Mouse (Mus musculus): ENCODE data around the gene Tmem114. TPM values are rescaled to one million over a fixed set of nuclear protein-coding genes. Genes with fewer than 3 reads are reported as not detected.
A peak's percentile ranks its signal among the peaks of the same experiment; 100 is the strongest.

Gene Tmem114
- polyA plus RNA-seq, 1 experiment from 2014 or later = not detected

DNA sequence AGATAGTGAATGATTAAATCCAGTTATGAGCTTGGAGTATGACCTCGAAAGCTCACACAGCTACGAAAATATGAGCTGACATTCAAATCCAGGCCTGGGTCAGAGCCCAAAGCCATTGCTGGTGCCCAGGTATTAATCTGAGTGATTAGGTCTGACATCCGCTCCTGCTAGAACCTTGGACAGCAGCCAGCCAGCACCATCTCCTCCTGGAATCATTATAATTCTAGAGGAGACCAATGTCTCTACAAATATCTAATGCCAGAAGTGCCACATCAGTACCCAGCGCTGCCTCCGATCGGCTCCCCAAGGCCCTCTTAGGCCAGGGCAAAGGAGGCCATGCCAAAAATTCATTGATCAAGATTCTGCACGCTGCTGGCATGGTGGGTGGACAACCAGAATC lies 20.0 kb upstream of the Tmem114 start:
- ATAC-seq (replicated peaks; ENCODE audit: low FRiP score) (no peak), DNase-seq (ENCODE audit: low spot score) (peak; percentile 25)
- Histone ChIP-seq H3K4me1 (replicated peaks; ENCODE audit: control insufficient read depth, insufficient read depth, low read length) (no peaks in the 10 kb centered on the region), H3K9me3 (ENCODE audit: control insufficient read depth, low read length) (no peaks in the 10 kb centered on the region), H3K4me2 (no peak overlapping the region), H3K27ac (ENCODE audit: low read depth, low read length) (no peak overlapping the region), H3K27me3 (replicated peaks; ENCODE audit: control insufficient read depth, insufficient read depth, low read length) (no peaks in the 10 kb centered on the region), H3K9ac (ENCODE audit: low read depth, low read length) (no peak overlapping the region), H3K36me3 (ENCODE audit: control insufficient read depth, insufficient read depth, low read length) (no peaks in the 10 kb centered on the region), H3K4me3 (ENCODE audit: low read depth, low read length) (no peak overlapping the region)
- 72% methylated on average over 7 of the region's 7 CpGs for WGBS

DNA sequence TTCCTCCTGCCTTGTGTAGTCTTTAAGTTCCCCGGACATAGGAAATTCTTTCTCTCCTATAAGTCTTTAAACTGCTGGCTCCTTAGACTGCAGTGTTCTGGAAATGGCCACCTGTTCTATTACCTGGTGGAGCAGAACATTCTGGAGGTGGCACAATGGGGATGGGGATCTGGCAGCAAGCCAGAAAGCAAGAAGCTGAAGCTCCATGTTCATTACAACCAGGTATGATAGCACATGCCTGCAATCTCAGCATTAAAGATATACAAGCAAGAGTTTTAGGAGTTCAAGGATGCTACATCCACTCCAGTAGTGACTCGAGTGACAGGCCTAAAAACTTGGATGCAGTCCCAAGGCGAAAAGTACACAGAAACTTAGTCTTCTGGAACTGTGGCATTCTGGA lies 7.7 kb upstream of the Tmem114 start:
- DNase-seq (ENCODE audit: low spot score) (peak; percentile 15), ATAC-seq (replicated peaks; ENCODE audit: low FRiP score) (no peak)
- Histone ChIP-seq H3K9ac (ENCODE audit: low read depth, low read length) (no peak overlapping the region), H3K27me3 (replicated peaks; ENCODE audit: control insufficient read depth, insufficient read depth, low read length) (no peaks in the 10 kb centered on the region), H3K36me3 (ENCODE audit: control insufficient read depth, insufficient read depth, low read length) (no peaks in the 10 kb centered on the region), H3K9me3 (ENCODE audit: control insufficient read depth, low read length) (no peaks in the 10 kb centered on the region), H3K27ac (ENCODE audit: low read depth, low read length) (no peak overlapping the region), H3K4me3 (ENCODE audit: low read depth, low read length) (no peak overlapping the region), H3K4me2 (no peak overlapping the region), H3K4me1 (replicated peaks; ENCODE audit: control insufficient read depth, insufficient read depth, low read length) (no peaks in the 10 kb centered on the region)
- 75% methylated on average over 3 of the region's 3 CpGs for WGBS

GRCm38 (mm10) chr16:8429531-8429930 lies 4.6 kb upstream of the Tmem114 start:
- no peaks in the 10 kb centered on the region for H3K9me3 ChIP-seq (ENCODE audit: control insufficient read depth, low read length)
- H3K4me3 ChIP-seq (ENCODE audit: low read depth, low read length) = no peak overlapping the region
- H3K4me2 ChIP-seq = no peak overlapping the region
- H3K4me1 ChIP-seq (replicated peaks; ENCODE audit: control insufficient read depth, insufficient read depth, low read length) = no peaks in the 10 kb centered on the region
- no peaks in the 10 kb centered on the region for H3K36me3 ChIP-seq (ENCODE audit: control insufficient read depth, insufficient read depth, low read length)
- peaks cover 24% of the 10 kb centered on the region for H3K27me3 ChIP-seq (replicated peaks; ENCODE audit: control insufficient read depth, insufficient read depth, low read length)
- no peak overlapping the region for H3K27ac ChIP-seq (ENCODE audit: low read depth, low read length)
- WGBS = 64% methylated on average over 4 of the region's 4 CpGs
- DNase-seq (ENCODE audit: low spot score) = no peak
- ATAC-seq (replicated peaks; ENCODE audit: low FRiP score) = no peak
- no peak overlapping the region for H3K9ac ChIP-seq (ENCODE audit: low read depth, low read length)

DNA sequence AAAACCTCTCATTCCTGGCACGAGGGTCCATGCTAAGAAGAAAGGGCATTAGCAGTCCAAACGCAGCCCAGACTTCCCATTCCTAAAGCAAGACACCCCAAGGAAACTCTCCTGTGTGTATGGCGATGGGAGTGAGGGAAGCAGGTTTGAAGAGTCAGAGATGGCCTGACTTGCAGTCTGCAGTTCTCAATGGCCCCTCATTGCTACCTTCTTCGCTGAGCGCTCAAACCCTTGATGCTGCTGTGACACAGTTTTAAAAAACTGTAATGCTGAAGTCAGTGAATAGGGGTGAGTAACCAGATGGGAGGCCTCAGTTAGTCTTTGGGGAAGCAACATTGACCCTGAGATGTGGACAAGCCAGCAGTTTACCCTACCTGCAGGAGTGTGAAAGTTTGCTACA lies 800 bp upstream of the Tmem114 start:
- Histone ChIP-seq H3K27ac (ENCODE audit: low read depth, low read length) (no peak overlapping the region), H3K9me3 (ENCODE audit: control insufficient read depth, low read length) (no peaks in the 10 kb centered on the region), H3K4me3 (ENCODE audit: low read depth, low read length) (no peak overlapping the region), H3K36me3 (ENCODE audit: control insufficient read depth, insufficient read depth, low read length) (no peaks in the 10 kb centered on the region), H3K4me2 (no peak overlapping the region), H3K27me3 (replicated peaks; ENCODE audit: control insufficient read depth, insufficient read depth, low read length) (peaks cover 44% of the 10 kb centered on the region), H3K4me1 (replicated peaks; ENCODE audit: control insufficient read depth, insufficient read depth, low read length) (no peaks in the 10 kb centered on the region), H3K9ac (ENCODE audit: low read depth, low read length) (no peak overlapping the region)
- WGBS = 72% methylated on average over 5 of the region's 5 CpGs
- ATAC-seq (replicated peaks; ENCODE audit: low FRiP score) (no peak), DNase-seq (ENCODE audit: low spot score) (no peak)

DNA sequence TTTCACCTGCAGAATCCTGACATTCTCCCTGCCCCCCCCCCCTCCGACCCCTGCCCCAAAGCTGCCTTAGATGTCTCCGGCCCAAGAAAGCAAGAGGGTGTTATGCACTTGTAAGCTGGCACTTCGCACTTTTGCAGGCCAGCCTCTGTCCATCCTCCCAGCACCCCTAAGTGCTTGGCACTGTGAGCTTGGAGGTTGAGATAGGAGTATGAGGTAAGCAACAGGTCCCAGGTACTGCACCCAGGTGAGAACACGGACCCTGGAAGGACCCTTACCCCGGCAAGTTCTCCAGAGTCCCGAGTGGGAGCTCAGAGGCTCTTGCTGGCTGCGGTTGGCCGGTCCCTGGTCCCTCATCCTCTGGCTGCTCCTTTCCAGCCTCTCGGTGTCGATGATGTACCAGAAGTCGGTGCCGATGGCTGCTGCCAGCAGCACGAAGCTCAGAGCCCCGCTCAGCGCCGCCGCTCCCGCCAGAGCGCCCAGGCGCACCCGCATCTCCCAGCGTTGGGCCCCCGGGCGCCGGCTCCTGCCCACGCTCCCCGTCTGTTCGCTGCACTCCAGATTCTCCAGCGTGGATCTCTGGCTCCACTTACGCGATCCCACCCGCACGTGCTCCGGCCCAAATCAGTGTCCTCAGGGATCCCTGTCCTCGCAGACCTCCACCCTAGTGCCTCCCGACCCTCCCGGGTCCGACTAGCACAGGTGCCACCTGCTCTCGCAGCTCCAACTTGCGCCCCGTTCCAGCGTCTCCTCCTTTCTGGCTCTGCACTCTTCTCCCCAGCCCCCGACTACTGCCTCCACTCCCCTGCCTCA lies 570 bp downstream of the Tmem114 start:
- peaks cover 44% of the 10 kb centered on the region for H3K27me3 ChIP-seq (replicated peaks; ENCODE audit: control insufficient read depth, insufficient read depth, low read length)

DNA sequence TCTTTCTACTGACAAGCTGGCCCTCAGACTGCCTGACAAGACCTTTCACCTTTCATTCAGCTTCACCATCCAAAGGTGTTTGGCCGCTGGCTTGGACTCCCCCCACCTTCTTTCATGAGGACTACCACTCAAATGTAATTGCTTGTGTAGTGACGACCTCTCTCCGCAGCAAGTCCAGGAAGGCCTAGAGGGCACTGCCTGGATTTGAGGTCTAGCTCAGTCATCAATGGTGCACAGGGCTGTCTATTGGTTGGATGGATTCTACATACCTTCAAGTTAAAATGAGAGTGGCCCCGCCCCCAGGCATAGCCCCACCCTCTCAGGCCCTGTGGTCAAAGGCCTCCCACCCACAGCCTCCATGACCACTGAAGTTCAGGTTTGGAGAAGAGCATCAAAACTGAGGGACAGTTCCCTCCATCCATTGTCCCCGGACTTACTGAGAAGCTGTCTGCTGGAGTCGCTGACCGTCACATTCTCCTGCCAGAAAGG lies 1.3 kb downstream of the Tmem114 start:
- Histone ChIP-seq H3K9me3 (ENCODE audit: control insufficient read depth, low read length) (no peaks in the 10 kb centered on the region), H3K4me1 (replicated peaks; ENCODE audit: control insufficient read depth, insufficient read depth, low read length) (no peaks in the 10 kb centered on the region), H3K27ac (ENCODE audit: low read depth, low read length) (no peak overlapping the region), H3K36me3 (ENCODE audit: control insufficient read depth, insufficient read depth, low read length) (no peaks in the 10 kb centered on the region), H3K9ac (ENCODE audit: low read depth, low read length) (no peak overlapping the region), H3K4me3 (ENCODE audit: low read depth, low read length) (no peak overlapping the region), H3K27me3 (replicated peaks; ENCODE audit: control insufficient read depth, insufficient read depth, low read length) (peaks cover 44% of the 10 kb centered on the region), H3K4me2 (no peak overlapping the region)
- ATAC-seq (replicated peaks; ENCODE audit: low FRiP score) = no peak
- 43% methylated on average over 7 of the region's 7 CpGs for WGBS
- peak; percentile 27 for DNase-seq (ENCODE audit: low spot score)

More for the DNA sequence above, 570 bp downstream of the Tmem114 start:
- no peak overlapping the region for H3K27ac ChIP-seq (ENCODE audit: low read depth, low read length)
- ATAC-seq (replicated peaks; ENCODE audit: low FRiP score) (no peak), DNase-seq (ENCODE audit: low spot score) (peak; percentile 30)
- peak overlapping the region; percentile 34 for H3K4me3 ChIP-seq (ENCODE audit: low read depth, low read length)
- no peaks in the 10 kb centered on the region for H3K9me3 ChIP-seq (ENCODE audit: control insufficient read depth, low read length)
- no peak overlapping the region for H3K9ac ChIP-seq (ENCODE audit: low read depth, low read length)
- H3K4me2 ChIP-seq = peak overlapping the region; percentile 49
- 7% methylated on average over 43 of the region's 43 CpGs for WGBS
- no peaks in the 10 kb centered on the region for H3K36me3 ChIP-seq (ENCODE audit: control insufficient read depth, insufficient read depth, low read length)
- H3K4me1 ChIP-seq (replicated peaks; ENCODE audit: control insufficient read depth, insufficient read depth, low read length) = no peaks in the 10 kb centered on the region

- Histone ChIP-seq H3K4me1 (replicated peaks; ENCODE audit: control insufficient read depth, insufficient read depth, low read length) (no peaks in the 10 kb centered on the region), H3K27me3 (replicated peaks; ENCODE audit: control insufficient read depth, insufficient read depth, low read length) (peaks cover 33% of the 10 kb centered on the region), H3K4me3 (ENCODE audit: low read depth, low read length) (no peak overlapping the region), H3K9me3 (ENCODE audit: control insufficient read depth, low read length) (no peaks in the 10 kb centered on the region), H3K4me2 (no peak overlapping the region), H3K27ac (ENCODE audit: low read depth, low read length) (no peak overlapping the region), H3K36me3 (ENCODE audit: control insufficient read depth, insufficient read depth, low read length) (no peaks in the 10 kb centered on the region), H3K9ac (ENCODE audit: low read depth, low read length) (no peak overlapping the region)
- ATAC-seq (replicated peaks; ENCODE audit: low FRiP score) (no peak), DNase-seq (ENCODE audit: low spot score) (peak; percentile 24)
- WGBS = 80% methylated on average over 4 of the region's 4 CpGs
Observed at GRCm38 (mm10) chr16:8420842-8421241, 4.1 kb downstream of the Tmem114 start.

GRCm38 (mm10) chr16:8420381-8420780 lies 4.6 kb downstream of the Tmem114 start:
- H3K36me3 ChIP-seq (ENCODE audit: control insufficient read depth, insufficient read depth, low read length) = no peaks in the 10 kb centered on the region
- WGBS = 75% methylated on average over 10 of the region's 10 CpGs
- no peaks in the 10 kb centered on the region for H3K9me3 ChIP-seq (ENCODE audit: control insufficient read depth, low read length)
- DNase-seq (ENCODE audit: low spot score) = no peak
- H3K27ac ChIP-seq (ENCODE audit: low read depth, low read length) = no peak overlapping the region
- H3K4me1 ChIP-seq (replicated peaks; ENCODE audit: control insufficient read depth, insufficient read depth, low read length) = no peaks in the 10 kb centered on the region
- no peak overlapping the region for H3K9ac ChIP-seq (ENCODE audit: low read depth, low read length)
- H3K4me2 ChIP-seq = no peak overlapping the region
- no peak overlapping the region for H3K4me3 ChIP-seq (ENCODE audit: low read depth, low read length)
- H3K27me3 ChIP-seq (replicated peaks; ENCODE audit: control insufficient read depth, insufficient read depth, low read length) = peaks cover 29% of the 10 kb centered on the region
- ATAC-seq (replicated peaks; ENCODE audit: low FRiP score) = no peak

DNA sequence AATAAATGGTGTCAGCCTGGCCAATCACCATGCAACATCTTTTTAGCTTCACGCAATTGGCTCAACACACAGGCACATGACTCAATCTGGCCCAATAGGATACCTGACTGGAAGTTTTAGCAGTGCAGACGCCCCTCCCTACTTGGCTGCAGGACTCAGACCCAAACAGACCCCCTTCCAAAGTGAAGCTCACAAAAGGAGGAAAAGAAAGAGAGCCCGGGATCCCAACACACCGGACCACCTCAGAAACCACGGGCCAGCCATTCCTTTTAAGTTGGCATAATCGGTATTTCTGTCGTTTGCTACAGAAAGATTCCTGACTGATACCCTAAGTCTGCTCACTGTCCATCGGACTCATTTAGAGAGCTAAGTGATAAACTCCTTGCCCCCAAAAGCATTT lies 5.3 kb downstream of the Tmem114 start:
- 89% methylated on average over 8 of the region's 8 CpGs for WGBS
- Histone ChIP-seq H3K36me3 (ENCODE audit: control insufficient read depth, insufficient read depth, low read length) (no peaks in the 10 kb centered on the region), H3K9me3 (ENCODE audit: control insufficient read depth, low read length) (no peaks in the 10 kb centered on the region), H3K27me3 (replicated peaks; ENCODE audit: control insufficient read depth, insufficient read depth, low read length) (peaks cover 21% of the 10 kb centered on the region), H3K4me3 (ENCODE audit: low read depth, low read length) (no peak overlapping the region), H3K4me2 (no peak overlapping the region), H3K4me1 (replicated peaks; ENCODE audit: control insufficient read depth, insufficient read depth, low read length) (no peaks in the 10 kb centered on the region), H3K9ac (ENCODE audit: low read depth, low read length) (no peak overlapping the region), H3K27ac (ENCODE audit: low read depth, low read length) (no peak overlapping the region)
- DNase-seq (ENCODE audit: low spot score) = peak; percentile 15
- no peak for ATAC-seq (replicated peaks; ENCODE audit: low FRiP score)

Measured in liver, embryonic 11.5 days (tissue).